Mouse (Mus musculus) limb, embryonic 11.5 days (tissue): ENCODE measurements around the gene Slc25a25. TPM values are rescaled to one million over a fixed set of nuclear protein-coding genes. Genes with fewer than 3 reads are reported as not detected.

Experiments used
- ATAC-seq: fragments of 200-750 bp; cut with Nextera tagmentation; 2 replicates; pipeline ENCODE4 v1.8.0; 2017; ENCODE audit warnings: low read depth; ENCODE audit not compliant: insufficient number of reproducible peaks, low FRiP score, low TSS enrichment
- DNase-seq: peaks from one replicate; pipeline ENCODE4 v3.0.0-alpha.2; 2015; ENCODE audit warnings: low spot score
- H3K27ac ChIP-seq: fragments of 300-500 bp; sonication (generic); replicated peaks from 2 replicates; pipeline ENCODE4 v1.5.1; 2014; ENCODE audit warnings: low read depth, mild to moderate bottlenecking, low read length
- H3K27me3 ChIP-seq: fragments of 300-500 bp; sonication (generic); 2 replicates; pipeline ENCODE4 v1.6.1; 2014; ENCODE audit warnings: mild to moderate bottlenecking, low read length, mixed read lengths; ENCODE audit not compliant: control insufficient read depth, insufficient read depth
- H3K36me3 ChIP-seq: fragments of 300-500 bp; sonication (generic); 2 replicates; pipeline ENCODE4 v1.6.1; 2014; ENCODE audit warnings: mild to moderate bottlenecking, low read length, moderate library complexity, mixed read lengths; ENCODE audit not compliant: control insufficient read depth, insufficient read depth
- H3K4me1 ChIP-seq: fragments of 300-500 bp; sonication (generic); 2 replicates; pipeline ENCODE4 v1.6.1; 2014; ENCODE audit warnings: low read length, mixed read lengths; ENCODE audit not compliant: control insufficient read depth, insufficient read depth
- H3K4me2 ChIP-seq: fragments of 300-500 bp; sonication (generic); 2 replicates; pipeline ENCODE4 v1.6.1; 2014; ENCODE audit warnings: low read depth, mild to moderate bottlenecking, moderate library complexity; ENCODE audit not compliant: severe bottlenecking
- H3K4me3 ChIP-seq: fragments of 300-500 bp; sonication (generic); 2 replicates; pipeline ENCODE4 v1.5.1; 2014; ENCODE audit warnings: low read depth, low read length
- H3K9ac ChIP-seq: fragments of 300-500 bp; sonication (generic); 2 replicates; pipeline ENCODE4 v1.6.1; 2014; ENCODE audit warnings: mild to moderate bottlenecking, low read length
- H3K9me3 ChIP-seq: fragments of 300-500 bp; sonication (generic); 2 replicates; pipeline ENCODE4 v1.6.1; 2016; ENCODE audit warnings: low read length; ENCODE audit not compliant: control insufficient read depth
- WGBS: fragments of 180-500 bp; shearing (Covaris S2); extraction: QIAGEN DNeasy Blood & Tissue Kit; methylation state at CpG from one replicate; pipeline ENCODE4 v1.1.7; 2014; 5-methylcytosine and 5-hydroxymethylcytosine counted together
- polyA plus RNA-seq: library from polyadenylated mRNA; unstranded; fragments of >200 nt; fragmentation: Nextera tagmentation; extraction: Ambion mirVana; gene quantifications from 2 replicates; pipeline ENCODE4 v1.2.1, GENCODE M21; 2014

Gene Slc25a25
- polyA plus RNA-seq, 1 experiment from 2014 or later, result 19.2 TPM

DNA sequence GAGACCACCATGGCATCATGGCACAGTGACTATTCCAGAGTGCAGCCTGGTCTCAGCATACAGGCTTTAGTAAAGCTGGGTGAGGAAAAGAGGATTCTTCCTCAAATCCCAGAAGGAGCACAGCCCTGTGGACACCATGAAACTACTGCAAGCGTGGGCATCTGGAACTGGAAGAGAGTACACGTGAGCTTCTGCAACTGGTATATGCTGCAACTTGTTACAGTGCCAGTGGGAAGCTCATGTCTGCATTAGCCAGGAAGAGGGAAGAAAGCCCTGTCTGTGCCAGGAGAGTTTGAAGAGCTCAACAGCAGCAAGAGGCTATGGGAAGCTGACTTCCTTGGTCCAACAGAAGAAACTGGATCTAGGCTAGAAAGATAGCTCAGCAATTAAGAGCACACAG is 68.6 kb downstream of the Slc25a25 start:
- Histone ChIP-seq H3K27ac (no peak overlapping the region), H3K9ac (no peak overlapping the region), H3K9me3 (no peaks in the 10 kb centered on the region), H3K27me3 (no peaks in the 10 kb centered on the region), H3K4me2 (no peak overlapping the region), H3K4me1 (peaks cover 7% of the 10 kb centered on the region), H3K4me3 (no peak overlapping the region), H3K36me3 (peaks cover 10% of the 10 kb centered on the region)
- ATAC-seq (no peak), DNase-seq (no peak)
- 88% methylated on average over 2 of the region's 2 CpGs for WGBS

DNA sequence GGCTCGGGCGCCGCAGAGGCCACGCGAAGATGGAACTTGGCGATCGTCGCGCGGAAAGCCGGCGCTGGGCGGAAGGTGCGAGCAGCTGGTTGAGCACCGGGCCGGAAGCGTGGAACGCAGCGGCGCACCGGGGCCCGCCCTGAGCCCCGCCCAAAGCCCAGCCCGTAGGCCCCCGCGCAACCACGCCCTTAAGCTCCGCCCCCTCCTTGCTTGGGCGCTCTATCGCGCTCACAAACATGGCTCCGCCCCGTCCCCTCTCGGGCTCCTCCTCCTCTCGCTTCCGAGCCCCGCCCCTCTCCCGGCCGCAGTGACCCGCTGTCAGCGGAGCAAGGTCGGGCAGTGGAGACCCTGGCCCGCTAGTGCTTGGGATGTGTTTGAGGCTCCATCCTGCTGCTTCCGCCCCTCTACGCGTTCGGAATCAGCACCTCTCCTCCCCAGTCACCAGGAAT is 69.4 kb downstream of the Slc25a25 start, which contains the start of gene 1110008P14Rik:
1110008P14Rik (minus strand) TSS at position 164 of the 449 bp plus-strand sequence.
- peak; percentile 75 for ATAC-seq
- DNase-seq, result peak; percentile 95
- H3K4me3 ChIP-seq, result peak within 1 kb of the TSS; percentile 62
- H3K36me3 ChIP-seq, result peaks cover 18% of the 10 kb centered on the region
- peaks cover 7% of the 10 kb centered on the region for H3K4me1 ChIP-seq
- H3K4me2 ChIP-seq, result peak within 1 kb of the TSS; percentile 97
- peak within 1 kb of the TSS; percentile 38; the same call in 1 of the 2 replicates for H3K9ac ChIP-seq
- no peaks in the 10 kb centered on the region for H3K27me3 ChIP-seq
- H3K9me3 ChIP-seq, result no peaks in the 10 kb centered on the region
- no peak within 1 kb of the TSS for H3K27ac ChIP-seq
- under 1% methylated on average over 47 of the region's 47 CpGs for WGBS

DNA sequence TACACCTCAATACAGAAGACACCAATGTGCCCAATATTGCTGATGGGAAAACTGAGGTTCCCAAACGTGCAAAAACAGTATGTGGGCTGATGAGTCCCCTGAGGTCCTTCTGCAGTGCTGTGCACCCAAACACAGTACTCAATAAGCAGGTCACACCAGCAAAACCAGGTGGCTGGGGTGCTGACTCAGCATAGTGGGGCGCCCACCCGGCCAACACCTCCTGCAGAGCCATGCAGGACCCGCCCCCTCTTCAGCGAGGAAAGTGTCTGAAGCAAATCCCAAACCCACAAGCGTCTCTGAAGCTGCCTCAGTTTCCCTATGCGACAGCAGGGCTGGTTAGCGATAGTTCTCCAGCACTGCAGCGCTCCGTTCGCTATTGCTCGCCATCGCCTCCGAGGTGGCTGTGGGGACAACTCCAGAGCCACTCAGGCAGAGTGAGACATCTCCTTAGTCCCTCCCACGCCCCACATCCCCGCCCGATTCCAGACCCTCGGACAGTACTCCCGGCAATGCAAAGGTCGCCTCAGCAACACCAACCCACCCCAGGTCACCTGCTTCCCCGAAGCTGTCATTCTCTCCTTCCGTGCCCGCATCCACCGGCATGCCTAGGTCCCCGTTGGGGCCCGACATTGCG is 70.0 kb downstream of the Slc25a25 start:
- under 1% methylated on average over 27 of the region's 27 CpGs for WGBS
- Histone ChIP-seq H3K9ac (peak overlapping the region; percentile 38; the same call in 1 of the 2 replicates), H3K27me3 (no peaks in the 10 kb centered on the region), H3K4me2 (peak overlapping the region; percentile 97), H3K9me3 (no peaks in the 10 kb centered on the region), H3K4me1 (peaks cover 7% of the 10 kb centered on the region), H3K27ac (no peak overlapping the region), H3K4me3 (peak overlapping the region; percentile 62), H3K36me3 (peaks cover 23% of the 10 kb centered on the region)
- ATAC-seq (peak; percentile 37; the same call in 1 of the 2 replicates), DNase-seq (no peak)

DNA sequence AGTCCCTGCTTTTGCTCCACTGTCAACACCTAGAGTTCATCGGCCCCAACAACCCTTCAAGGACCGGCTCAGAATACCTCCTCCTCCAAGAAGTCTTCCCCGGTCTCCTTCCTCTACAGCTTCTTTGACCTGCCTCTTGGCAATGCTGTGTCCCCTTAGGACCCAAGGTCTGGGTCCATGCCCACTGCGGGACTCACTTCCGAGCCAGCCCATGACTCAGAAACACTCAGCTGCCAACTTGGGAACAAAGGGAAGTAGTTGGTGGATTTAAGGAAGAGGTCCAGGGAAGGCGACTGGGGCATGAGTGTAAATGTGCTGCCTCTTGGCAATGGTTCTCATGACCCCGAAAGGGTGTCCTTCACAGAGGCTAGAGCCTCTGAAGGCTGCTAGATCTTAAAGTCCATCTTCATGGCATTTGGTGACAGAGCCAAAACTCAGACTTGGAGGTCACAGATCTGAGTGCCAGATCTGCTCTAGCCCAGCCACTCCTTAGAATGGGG is 71.2 kb downstream of the Slc25a25 start:
- H3K36me3 ChIP-seq, result peaks cover 32% of the 10 kb centered on the region
- DNase-seq, result no peak

DNA sequence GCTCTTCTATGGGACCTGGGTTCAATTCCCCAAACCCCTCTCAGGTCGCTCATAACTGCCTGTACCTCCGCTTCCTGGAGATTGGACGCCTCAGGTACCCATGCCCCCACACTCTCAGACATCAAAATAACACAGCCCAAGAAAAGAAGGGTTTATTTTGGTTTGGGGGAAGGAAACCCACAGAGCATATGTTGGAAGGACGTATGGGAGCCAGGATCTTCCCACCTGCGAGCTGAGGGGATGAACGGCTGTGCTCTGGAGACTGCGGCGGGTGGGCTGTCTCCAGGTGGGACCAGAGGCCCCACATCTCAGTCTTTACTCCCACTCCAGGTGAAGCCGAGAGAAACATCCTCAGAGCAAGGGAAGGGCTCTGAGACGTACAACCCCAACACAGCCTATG is 74.3 kb downstream of the Slc25a25 start:
- peaks cover 43% of the 10 kb centered on the region for H3K36me3 ChIP-seq
- H3K4me1 ChIP-seq, result peaks cover 5% of the 10 kb centered on the region; the same call in 1 of the 2 replicates
- H3K9ac ChIP-seq, result no peak overlapping the region
- 94% methylated on average over 10 of the region's 10 CpGs for WGBS
- ATAC-seq (no peak), DNase-seq (no peak)
- no peaks in the 10 kb centered on the region for H3K9me3 ChIP-seq
- no peak overlapping the region for H3K4me3 ChIP-seq
- H3K27me3 ChIP-seq, result no peaks in the 10 kb centered on the region
- no peak overlapping the region for H3K4me2 ChIP-seq
- H3K27ac ChIP-seq, result no peak overlapping the region

More for the DNA sequence above, 71.2 kb downstream of the Slc25a25 start:
- no peak for ATAC-seq
- Histone ChIP-seq H3K4me2 (no peak overlapping the region), H3K4me3 (no peak overlapping the region), H3K4me1 (peaks cover 7% of the 10 kb centered on the region), H3K9ac (no peak overlapping the region), H3K27ac (no peak overlapping the region), H3K27me3 (no peaks in the 10 kb centered on the region), H3K9me3 (no peaks in the 10 kb centered on the region)
- 92% methylated on average over 7 of the region's 7 CpGs for WGBS

DNA sequence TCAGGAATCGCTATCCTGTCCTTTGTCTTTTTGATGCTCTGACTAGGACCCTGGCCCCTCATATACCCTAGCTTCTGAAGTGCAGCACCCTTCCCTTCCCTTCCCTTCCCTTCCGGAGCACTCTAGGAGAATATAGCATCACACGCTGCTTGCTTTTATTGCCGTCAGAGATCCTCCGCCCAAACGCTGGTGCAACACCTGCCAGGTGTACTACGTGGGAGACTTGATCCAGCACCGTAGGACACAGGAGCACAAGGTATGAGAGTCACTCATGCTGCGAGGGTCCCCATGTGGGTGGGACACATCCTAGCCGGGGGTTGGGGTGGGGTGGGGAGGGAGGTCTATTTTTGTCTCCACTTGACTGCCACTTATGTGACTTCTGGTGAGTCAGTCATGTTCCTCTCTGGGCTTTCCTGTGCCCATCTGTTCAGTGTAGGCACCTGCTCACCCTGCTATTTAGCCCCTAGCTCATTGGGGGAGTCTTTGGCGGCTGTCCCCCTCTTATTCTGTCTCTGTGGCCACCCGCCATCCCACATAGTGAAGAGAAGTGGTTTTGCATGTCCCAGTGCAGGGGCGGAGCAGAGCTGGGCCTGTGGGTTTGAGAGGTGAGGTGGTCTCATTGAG is 75.8 kb downstream of the Slc25a25 start:
- Histone ChIP-seq H3K27ac (no peak overlapping the region), H3K27me3 (no peaks in the 10 kb centered on the region), H3K4me1 (no peaks in the 10 kb centered on the region), H3K4me2 (no peak overlapping the region), H3K9ac (no peak overlapping the region), H3K36me3 (peaks cover 54% of the 10 kb centered on the region), H3K4me3 (no peak overlapping the region), H3K9me3 (no peaks in the 10 kb centered on the region)
- ATAC-seq, result no peak
- WGBS, result 90% methylated on average over 13 of the region's 13 CpGs
- no peak for DNase-seq

DNA sequence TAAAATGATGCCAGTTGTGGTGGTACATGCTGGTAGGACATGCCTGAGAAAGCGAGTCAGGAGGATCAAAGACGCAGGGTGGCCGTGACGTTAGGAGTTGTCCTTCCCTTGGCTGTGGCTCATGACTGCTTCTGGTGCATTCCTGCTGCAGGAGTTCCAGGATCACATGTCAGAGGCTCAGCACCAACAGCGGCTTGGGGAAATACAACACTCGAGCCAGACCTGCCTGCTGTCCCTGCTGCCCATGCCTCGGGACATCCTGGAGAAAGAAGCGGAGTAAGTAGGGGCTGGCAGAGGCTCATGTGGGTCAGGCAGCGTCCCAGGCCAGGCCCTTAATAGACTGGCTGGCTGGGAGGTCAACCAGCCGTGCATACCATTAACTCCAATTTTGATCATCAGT is 77.1 kb downstream of the Slc25a25 start:
- Histone ChIP-seq H3K9me3 (no peaks in the 10 kb centered on the region), H3K9ac (no peak overlapping the region), H3K36me3 (peaks cover 58% of the 10 kb centered on the region), H3K4me1 (no peaks in the 10 kb centered on the region), H3K27ac (no peak overlapping the region), H3K4me2 (no peak overlapping the region), H3K4me3 (no peak overlapping the region), H3K27me3 (no peaks in the 10 kb centered on the region)
- no peak for DNase-seq
- no peak for ATAC-seq
- WGBS, result 90% methylated on average over 10 of the region's 10 CpGs

DNA sequence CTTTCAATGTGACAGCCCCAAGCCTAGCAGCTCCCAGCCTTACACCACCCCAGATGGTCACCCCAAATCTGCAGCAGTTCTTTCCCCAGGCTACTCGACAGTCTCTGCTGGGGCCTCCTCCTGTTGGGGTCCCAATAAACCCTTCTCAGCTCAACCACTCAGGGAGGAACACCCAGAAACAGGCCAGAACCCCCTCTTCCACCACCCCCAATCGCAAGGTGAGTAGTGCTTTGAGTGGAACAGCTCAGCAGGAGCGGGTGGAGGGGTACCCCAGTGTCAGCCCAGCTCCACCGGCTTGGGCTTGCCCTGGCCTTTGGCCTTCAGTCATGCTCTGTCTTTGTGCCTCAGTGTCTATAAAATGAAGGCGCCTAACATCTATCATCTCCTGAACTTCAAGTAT is 83.9 kb downstream of the Slc25a25 start:
- Histone ChIP-seq H3K9ac (no peak overlapping the region), H3K27me3 (no peaks in the 10 kb centered on the region), H3K9me3 (no peaks in the 10 kb centered on the region), H3K4me3 (no peak overlapping the region), H3K36me3 (peaks cover 21% of the 10 kb centered on the region), H3K4me1 (peaks cover 9% of the 10 kb centered on the region), H3K27ac (no peak overlapping the region), H3K4me2 (no peak overlapping the region)
- no peak for DNase-seq
- ATAC-seq, result no peak
- 92% methylated on average over 5 of the region's 5 CpGs for WGBS
